Mouse (Mus musculus): ENCODE data around the gene Loxl1. TPM values are rescaled to one million over a fixed set of nuclear protein-coding genes. Genes with fewer than 3 reads are reported as not detected.

Gene Loxl1
- polyA plus RNA-seq, 1 experiment = 2.3 TPM

GRCm38 (mm10) chr9:58297065-58297464 lies 15.9 kb downstream of the Loxl1 start:
- Histone ChIP-seq H3K4me1 (ENCODE audit: control insufficient read depth, insufficient read depth, low read length) (no peaks in the 10 kb centered on the region), H3K4me3 (replicated peaks; ENCODE audit: insufficient read depth, low read depth, low read length) (no peak overlapping the region), H3K27ac (ENCODE audit: insufficient read depth, low read length) (no peak overlapping the region), H3K27me3 (ENCODE audit: control insufficient read depth, insufficient read depth, low read length) (no peaks in the 10 kb centered on the region)
- no peak for TF ChIP-seq POLR2A (IDR thresholded peaks at IDR 0.05; ENCODE audit: borderline replicate concordance, insufficient read depth, low read length)
- TF ChIP-seq CTCF (IDR thresholded peaks at IDR 0.05; ENCODE audit: borderline replicate concordance, insufficient read depth, low read depth, low read length) = no peak
- DNase-seq = no peak
- WGBS = 85% methylated on average over 6 of the region's 6 CpGs

- Histone ChIP-seq H3K27me3 (ENCODE audit: control insufficient read depth, insufficient read depth, low read length) (no peaks in the 10 kb centered on the region), H3K27ac (ENCODE audit: insufficient read depth, low read length) (no peak overlapping the region)
- WGBS = 55% methylated on average over 9 of the region's 9 CpGs
Observed at GRCm38 (mm10) chr9:58295766-58296361, 17.1 kb downstream of the Loxl1 start.

GRCm38 (mm10) chr9:58295345-58295744 lies 17.6 kb downstream of the Loxl1 start:
- Histone ChIP-seq H3K27me3 (ENCODE audit: control insufficient read depth, insufficient read depth, low read length) (no peaks in the 10 kb centered on the region), H3K4me1 (ENCODE audit: control insufficient read depth, insufficient read depth, low read length) (no peaks in the 10 kb centered on the region), H3K4me3 (replicated peaks; ENCODE audit: insufficient read depth, low read depth, low read length) (no peak overlapping the region), H3K27ac (ENCODE audit: insufficient read depth, low read length) (no peak overlapping the region)
- 81% methylated on average over 3 of the region's 3 CpGs for WGBS
- DNase-seq = no peak
- no peak for TF ChIP-seq POLR2A (IDR thresholded peaks at IDR 0.05; ENCODE audit: borderline replicate concordance, insufficient read depth, low read length)
- no peak for TF ChIP-seq CTCF (IDR thresholded peaks at IDR 0.05; ENCODE audit: borderline replicate concordance, insufficient read depth, low read depth, low read length)

More at GRCm38 (mm10) chr9:58295766-58296361, 17.1 kb downstream of the Loxl1 start:
- TF ChIP-seq CTCF (IDR thresholded peaks at IDR 0.05; ENCODE audit: borderline replicate concordance, insufficient read depth, low read depth, low read length) = no peak
- TF ChIP-seq POLR2A (IDR thresholded peaks at IDR 0.05; ENCODE audit: borderline replicate concordance, insufficient read depth, low read length) = no peak
- no peak overlapping the region for H3K4me3 ChIP-seq (replicated peaks; ENCODE audit: insufficient read depth, low read depth, low read length)
- no peak for DNase-seq
- H3K4me1 ChIP-seq (ENCODE audit: control insufficient read depth, insufficient read depth, low read length) = no peaks in the 10 kb centered on the region

- no peak overlapping the region for H3K27ac ChIP-seq (ENCODE audit: insufficient read depth, low read length)
- H3K27me3 ChIP-seq (ENCODE audit: control insufficient read depth, insufficient read depth, low read length) = no peaks in the 10 kb centered on the region
- no peak overlapping the region for H3K4me3 ChIP-seq (replicated peaks; ENCODE audit: insufficient read depth, low read depth, low read length)
- WGBS = 62% methylated on average over 7 of the region's 7 CpGs
- DNase-seq = no peak
- TF ChIP-seq CTCF (IDR thresholded peaks at IDR 0.05; ENCODE audit: borderline replicate concordance, insufficient read depth, low read depth, low read length) = no peak
- TF ChIP-seq POLR2A (IDR thresholded peaks at IDR 0.05; ENCODE audit: borderline replicate concordance, insufficient read depth, low read length) = no peak
- no peaks in the 10 kb centered on the region for H3K4me1 ChIP-seq (ENCODE audit: control insufficient read depth, insufficient read depth, low read length)
Observed at GRCm38 (mm10) chr9:58294527-58294926, 18.5 kb downstream of the Loxl1 start.

- 88% methylated on average over 2 of the region's 2 CpGs for WGBS
- H3K4me3 ChIP-seq (replicated peaks; ENCODE audit: insufficient read depth, low read depth, low read length) = no peak overlapping the region
- TF ChIP-seq CTCF (IDR thresholded peaks at IDR 0.05; ENCODE audit: borderline replicate concordance, insufficient read depth, low read depth, low read length) (no peak), POLR2A (IDR thresholded peaks at IDR 0.05; ENCODE audit: borderline replicate concordance, insufficient read depth, low read length) (no peak)
- H3K27ac ChIP-seq (ENCODE audit: insufficient read depth, low read length) = no peak overlapping the region
- H3K27me3 ChIP-seq (ENCODE audit: control insufficient read depth, insufficient read depth, low read length) = no peaks in the 10 kb centered on the region
- DNase-seq = no peak
- no peaks in the 10 kb centered on the region for H3K4me1 ChIP-seq (ENCODE audit: control insufficient read depth, insufficient read depth, low read length)
Observed at GRCm38 (mm10) chr9:58289901-58290300, 23.1 kb downstream of the Loxl1 start.

- no peak overlapping the region for H3K4me3 ChIP-seq (replicated peaks; ENCODE audit: insufficient read depth, low read depth, low read length)
- no peak for DNase-seq
- H3K27me3 ChIP-seq (ENCODE audit: control insufficient read depth, insufficient read depth, low read length) = no peaks in the 10 kb centered on the region
- H3K4me1 ChIP-seq (ENCODE audit: control insufficient read depth, insufficient read depth, low read length) = no peaks in the 10 kb centered on the region
- TF ChIP-seq POLR2A (IDR thresholded peaks at IDR 0.05; ENCODE audit: borderline replicate concordance, insufficient read depth, low read length) (no peak), CTCF (IDR thresholded peaks at IDR 0.05; ENCODE audit: borderline replicate concordance, insufficient read depth, low read depth, low read length) (no peak)
- H3K27ac ChIP-seq (ENCODE audit: insufficient read depth, low read length) = no peak overlapping the region
- 100% methylated on average over 1 of the region's 1 CpGs for WGBS
Observed at GRCm38 (mm10) chr9:58289090-58289489, 23.9 kb downstream of the Loxl1 start.

- Histone ChIP-seq H3K27ac (ENCODE audit: insufficient read depth, low read length) (no peak overlapping the region), H3K4me1 (ENCODE audit: control insufficient read depth, insufficient read depth, low read length) (peaks cover 3% of the 10 kb centered on the region; the same call in 1 of the 2 replicates), H3K4me3 (replicated peaks; ENCODE audit: insufficient read depth, low read depth, low read length) (no peak overlapping the region), H3K27me3 (ENCODE audit: control insufficient read depth, insufficient read depth, low read length) (no peaks in the 10 kb centered on the region)
- no peak for DNase-seq
- WGBS = 20% methylated on average over 7 of the region's 7 CpGs
- no peak for TF ChIP-seq CTCF (IDR thresholded peaks at IDR 0.05; ENCODE audit: borderline replicate concordance, insufficient read depth, low read depth, low read length)
- no peak for TF ChIP-seq POLR2A (IDR thresholded peaks at IDR 0.05; ENCODE audit: borderline replicate concordance, insufficient read depth, low read length)
Observed at GRCm38 (mm10) chr9:58283431-58283830, 29.6 kb downstream of the Loxl1 start.

GRCm38 (mm10) chr9:58281597-58281996 lies 31.4 kb downstream of the Loxl1 start:
- Histone ChIP-seq H3K27ac (ENCODE audit: insufficient read depth, low read length) (no peak overlapping the region), H3K4me3 (replicated peaks; ENCODE audit: insufficient read depth, low read depth, low read length) (no peak overlapping the region), H3K27me3 (ENCODE audit: control insufficient read depth, insufficient read depth, low read length) (no peaks in the 10 kb centered on the region), H3K4me1 (ENCODE audit: control insufficient read depth, insufficient read depth, low read length) (peaks cover 3% of the 10 kb centered on the region; the same call in 1 of the 2 replicates)
- peak; percentile 22 to 37 for DNase-seq
- peak; percentile 64; the same call in 1 of the 2 replicates for TF ChIP-seq CTCF (IDR thresholded peaks at IDR 0.05; ENCODE audit: borderline replicate concordance, insufficient read depth, low read depth, low read length)
- no peak for TF ChIP-seq POLR2A (IDR thresholded peaks at IDR 0.05; ENCODE audit: borderline replicate concordance, insufficient read depth, low read length)
- WGBS = 56% methylated on average over 3 of the region's 3 CpGs
